8 mouse cellular contexts compared by ENCODE assay signal in the genomic region with DNA sequence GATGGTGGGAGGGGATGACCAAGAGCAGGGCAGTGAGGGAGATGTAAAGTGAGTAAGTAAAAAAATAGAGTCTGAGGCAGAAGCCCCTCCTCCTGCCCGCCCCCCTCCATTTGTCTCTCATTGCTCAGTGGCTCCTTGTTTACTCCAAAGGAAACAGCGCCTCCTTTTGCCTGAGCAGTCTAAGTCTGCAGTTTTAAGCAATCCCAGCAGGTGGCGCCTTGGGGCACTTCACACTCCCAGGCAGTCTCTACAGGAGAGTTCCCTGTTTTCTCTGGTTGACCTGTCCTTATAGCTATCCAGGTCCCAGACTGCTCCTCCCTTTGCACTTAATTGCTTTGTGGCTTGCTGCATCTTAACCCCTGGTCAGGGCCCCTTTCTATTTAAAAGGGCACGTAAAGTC. TPM values are rescaled to one million over a fixed set of nuclear protein-coding genes. Genes with fewer than 3 reads are reported as not detected.
DNase-seq lines count a peak whose midpoint lies in the region; ATAC-seq and TF ChIP-seq lines count a peak whose summit lies in the region.

No protein-coding gene starts in this region.

- H3K27ac ChIP-seq in forebrain, embryonic 13.5 days, result no peak overlapping the region
- H3K27ac ChIP-seq in forebrain, embryonic 15.5 days (replicated peaks), result no peak overlapping the region
- no peak overlapping the region for H3K27ac ChIP-seq in embryonic fibroblast, embryonic 13.5 days (ENCODE audit: insufficient read depth, low read length)

- peak; percentile 59; the same call in 1 of the 2 replicates for ATAC-seq in forebrain, embryonic 13.5 days
- ATAC-seq in forebrain, embryonic 15.5 days (replicated peaks), result no peak; the same call in 1 of the 2 replicates

- no peaks in the 10 kb centered on the region for H3K36me3 ChIP-seq in forebrain, embryonic 13.5 days (ENCODE audit: poor library complexity, severe bottlenecking)
- no peaks in the 10 kb centered on the region for H3K36me3 ChIP-seq in forebrain, embryonic 15.5 days
- H3K36me3 ChIP-seq in splenic B cell, adult 2 months (ENCODE audit: control insufficient read depth, insufficient read depth, low read length, poor library complexity, severe bottlenecking), result no peaks in the 10 kb centered on the region; the same call in 1 of the 2 replicates

- WGBS in forebrain, embryonic 13.5 days, result 27% methylated on average over 4 of the region's 4 CpGs
- 31% methylated on average over 4 of the region's 4 CpGs for WGBS in forebrain, embryonic 15.5 days

- H3K4me2 ChIP-seq in forebrain, embryonic 13.5 days, result no peak overlapping the region
- H3K4me2 ChIP-seq in forebrain, embryonic 15.5 days (replicated peaks), result no peak overlapping the region

- TF ChIP-seq POLR2A in embryonic fibroblast, embryonic 13.5 days (IDR thresholded peaks at IDR 0.05; ENCODE audit: low read depth, low read length), result no peak

- H3K4me1 ChIP-seq in forebrain, embryonic 13.5 days, result peaks cover 13% of the 10 kb centered on the region
- peaks cover 16% of the 10 kb centered on the region for H3K4me1 ChIP-seq in forebrain, embryonic 15.5 days
- peaks cover 7% of the 10 kb centered on the region for H3K4me1 ChIP-seq in embryonic fibroblast, embryonic 13.5 days (ENCODE audit: control insufficient read depth, insufficient read depth, low read length)

- no peak overlapping the region for H3K4me3 ChIP-seq in forebrain, embryonic 13.5 days
- H3K4me3 ChIP-seq in forebrain, embryonic 15.5 days, result no peak overlapping the region
- H3K4me3 ChIP-seq in embryonic fibroblast, embryonic 13.5 days (ENCODE audit: insufficient read depth, low read length), result no peak overlapping the region

- peak; percentile 38; the same call in 1 of the 2 replicates for TF ChIP-seq CTCF in embryonic fibroblast, embryonic 13.5 days (IDR thresholded peaks at IDR 0.05; ENCODE audit: borderline replicate concordance, insufficient read depth, low read length)

- H3K9me3 ChIP-seq in forebrain, embryonic 13.5 days (replicated peaks), result no peaks in the 10 kb centered on the region
- no peaks in the 10 kb centered on the region for H3K9me3 ChIP-seq in forebrain, embryonic 15.5 days

- H3K27me3 ChIP-seq in forebrain, embryonic 13.5 days, result no peaks in the 10 kb centered on the region
- H3K27me3 ChIP-seq in forebrain, embryonic 15.5 days, result no peaks in the 10 kb centered on the region
- H3K27me3 ChIP-seq in splenic B cell, adult 2 months (ENCODE audit: control insufficient read depth, insufficient read depth, low read length, poor library complexity, severe bottlenecking), result no peaks in the 10 kb centered on the region

- peak; percentile 57 to 61 for DNase-seq in B cell, adult 2 months
- DNase-seq in adrenal gland, postnatal 36 days, result peak; percentile 61 to 70
- DNase-seq in kidney, postnatal 14 days, result peak; percentile 76
- DNase-seq in lung, postnatal 36 days, result peak; percentile 80
- DNase-seq in splenic B cell, adult 2 months (ENCODE audit: low read depth, low spot score), result peak; percentile 58

- no peak overlapping the region for H3K9ac ChIP-seq in forebrain, embryonic 13.5 days
- H3K9ac ChIP-seq in forebrain, embryonic 15.5 days (replicated peaks), result no peak overlapping the region

RNA-seq across cellular contexts. Expression of a gene that starts 44.0 kb away (rescaled TPM):
- polyA plus RNA-seq in forebrain, embryonic 13.5 days (2015; fragmentation: Nextera tagmentation; extraction: Ambion mirVana), result 10.4 and 11.4 TPM in 2 replicates
- 12.5 and 14.9 TPM in 2 replicates for polyA plus RNA-seq in forebrain, embryonic 15.5 days (2015; fragmentation: Nextera tagmentation; extraction: Ambion mirVana)
- total RNA-seq in adrenal gland, postnatal 36 days (2021), result 1 to 10 TPM; 7.0 to 9.8 TPM
- polyA plus RNA-seq in embryonic fibroblast, embryonic 13.5 days (2011; ENCODE audit: insufficient read length, low read depth, missing spikeins), result not detected in 2 replicates

RNA-seq across cellular contexts. Expression of a gene that starts 53.4 kb away (rescaled TPM):
- 4.0 and 5.2 TPM in 2 replicates for polyA plus RNA-seq in forebrain, embryonic 13.5 days (2015; fragmentation: Nextera tagmentation; extraction: Ambion mirVana)
- 4.0 and 6.7 TPM in 2 replicates for polyA plus RNA-seq in forebrain, embryonic 15.5 days (2015; fragmentation: Nextera tagmentation; extraction: Ambion mirVana)
- 1 to 10 TPM; 4.8 to 5.2 TPM for total RNA-seq in adrenal gland, postnatal 36 days (2021)
- polyA plus RNA-seq in embryonic fibroblast, embryonic 13.5 days (2011; ENCODE audit: insufficient read length, low read depth, missing spikeins), result 1.3 and 1.6 TPM in 2 replicates

RNA-seq across cellular contexts. Expression of a gene that starts 55.4 kb away (rescaled TPM):
- 46.4 and 52.3 TPM in 2 replicates for polyA plus RNA-seq in forebrain, embryonic 13.5 days (2015; fragmentation: Nextera tagmentation; extraction: Ambion mirVana)
- polyA plus RNA-seq in forebrain, embryonic 15.5 days (2015; fragmentation: Nextera tagmentation; extraction: Ambion mirVana), result 58.4 and 59.6 TPM in 2 replicates
- total RNA-seq in adrenal gland, postnatal 36 days (2021), result 1 to 10 TPM; 3.2 to 3.7 TPM
- 0.97 and 3.4 TPM in 2 replicates for polyA plus RNA-seq in embryonic fibroblast, embryonic 13.5 days (2011; ENCODE audit: insufficient read length, low read depth, missing spikeins)

Comparison
In these comparisons a context has a peak if more than half of its experiments do, and no peak if none do; other contexts are left out.
1. RNA of a gene that starts 55.4 kb away (polyA plus RNA-seq): 58.4 to 59.6 TPM in forebrain, embryonic 15.5 days and 46.4 to 52.3 TPM in forebrain, embryonic 13.5 days; 0.97 to 3.4 TPM in embryonic fibroblast, embryonic 13.5 days; every median in the first group is over 10 times any median in the second.
2. Peak in every context shown above with its lines, with median percentiles within 50 percentile points of each other: DNase-seq.